Mouse (Mus musculus) heart, postnatal 0 days (tissue): Measurements from ENCODE around the gene Rasgef1b. TPM values are rescaled to one million over a fixed set of nuclear protein-coding genes. Genes with fewer than 3 reads are reported as not detected.
A peak's percentile ranks its signal among the peaks of the same experiment; 100 is the strongest.

ENCODE experiments used
- ATAC-seq: fragments of 200-750 bp; cut with Nextera tagmentation; 2 replicates; pipeline ENCODE4 v1.8.0; 2017; ENCODE audit warnings: low read depth, moderate number of reproducible peaks, moderate library complexity; ENCODE audit not compliant: insufficient read depth
- DNase-seq: peaks from one replicate; pipeline ENCODE4 v3.0.0-alpha.2; 2016; ENCODE audit warnings: low spot score
- H3K27ac ChIP-seq: fragments of 300-500 bp; sonication (generic); 2 replicates; pipeline ENCODE4 v1.5.1; 2014; ENCODE audit warnings: low read depth, mild to moderate bottlenecking
- H3K27me3 ChIP-seq: fragments of 300-500 bp; sonication (generic); 2 replicates; pipeline ENCODE4 v1.6.1; 2014; ENCODE audit warnings: low read length, mixed read lengths; ENCODE audit not compliant: control insufficient read depth, insufficient read depth
- H3K36me3 ChIP-seq: fragments of 300-500 bp; sonication (generic); replicated peaks from 2 replicates; pipeline ENCODE4 v1.6.1; 2014; ENCODE audit warnings: low read length, mixed read lengths; ENCODE audit not compliant: control insufficient read depth, insufficient read depth
- H3K4me1 ChIP-seq: fragments of 300-500 bp; sonication (generic); 2 replicates; pipeline ENCODE4 v1.6.1; 2014; ENCODE audit warnings: antibody characterized with exemption; ENCODE audit not compliant: control insufficient read depth, insufficient read depth
- H3K4me2 ChIP-seq: fragments of 300-500 bp; sonication (generic); 2 replicates; pipeline ENCODE4 v1.6.1; 2014; ENCODE audit warnings: low read depth, mild to moderate bottlenecking, low read length, moderate library complexity
- H3K4me3 ChIP-seq: fragments of 300-500 bp; sonication (generic); 2 replicates; pipeline ENCODE4 v1.5.1; 2014; ENCODE audit warnings: low read depth, low read length
- H3K9ac ChIP-seq: fragments of 300-500 bp; sonication (generic); replicated peaks from 2 replicates; pipeline ENCODE4 v1.6.1; 2014; ENCODE audit warnings: low read depth, low read length, mixed read lengths
- H3K9me3 ChIP-seq: fragments of 300-500 bp; sonication (generic); replicated peaks from 2 replicates; pipeline ENCODE4 v1.6.1; 2016; ENCODE audit warnings: low read length; ENCODE audit not compliant: control insufficient read depth
- CTCF ChIP-seq: IDR thresholded peaks from 2 replicates; pipeline ENCODE4 v1.5.1; 2016; ENCODE audit warnings: antibody characterized with exemption, control low read depth, low read depth
- EP300 ChIP-seq: IDR thresholded peaks from 2 replicates; pipeline ENCODE4 v1.6.1; 2016; ENCODE audit warnings: antibody characterized with exemption, low read depth
- WGBS: fragments of 180-500 bp; shearing (Covaris S2); extraction: QIAGEN DNeasy Blood & Tissue Kit; methylation state at CpG from one replicate; pipeline ENCODE4 v1.1.7; 2014; 5-methylcytosine and 5-hydroxymethylcytosine counted together
- polyA plus RNA-seq: library from polyadenylated mRNA; unstranded; fragments of >200 nt; fragmentation: Nextera tagmentation; extraction: Ambion mirVana; gene quantifications from 2 replicates; pipeline ENCODE4 v1.2.1, GENCODE M21; 2015
- total RNA-seq: library from RNA; depleted of rRNA; stranded (reverse); fragments of >200 nt; gene quantifications from 2 replicates; pipeline ENCODE4 v1.2.3, GENCODE M21; 2014; ENCODE audit warnings: low replicate concordance

Gene Rasgef1b
- total and polyA plus RNA-seq, 2 experiments from 2014 or later, result 19.0 to 29.8 TPM

GRCm38 (mm10) chr5:99525649-99526048, 203.2 kb downstream of the Rasgef1b start:
- Histone ChIP-seq H3K27me3 (no peaks in the 10 kb centered on the region), H3K27ac (no peak overlapping the region), H3K36me3 (no peaks in the 10 kb centered on the region), H3K4me3 (no peak overlapping the region), H3K4me1 (peaks cover 17% of the 10 kb centered on the region), H3K4me2 (no peak overlapping the region), H3K9ac (no peak overlapping the region), H3K9me3 (no peaks in the 10 kb centered on the region)
- DNase-seq (no peak), ATAC-seq (no peak)
- WGBS, result 52% methylated on average over 4 of the region's 4 CpGs
- TF ChIP-seq EP300, result no peak
- TF ChIP-seq CTCF, result no peak

DNA sequence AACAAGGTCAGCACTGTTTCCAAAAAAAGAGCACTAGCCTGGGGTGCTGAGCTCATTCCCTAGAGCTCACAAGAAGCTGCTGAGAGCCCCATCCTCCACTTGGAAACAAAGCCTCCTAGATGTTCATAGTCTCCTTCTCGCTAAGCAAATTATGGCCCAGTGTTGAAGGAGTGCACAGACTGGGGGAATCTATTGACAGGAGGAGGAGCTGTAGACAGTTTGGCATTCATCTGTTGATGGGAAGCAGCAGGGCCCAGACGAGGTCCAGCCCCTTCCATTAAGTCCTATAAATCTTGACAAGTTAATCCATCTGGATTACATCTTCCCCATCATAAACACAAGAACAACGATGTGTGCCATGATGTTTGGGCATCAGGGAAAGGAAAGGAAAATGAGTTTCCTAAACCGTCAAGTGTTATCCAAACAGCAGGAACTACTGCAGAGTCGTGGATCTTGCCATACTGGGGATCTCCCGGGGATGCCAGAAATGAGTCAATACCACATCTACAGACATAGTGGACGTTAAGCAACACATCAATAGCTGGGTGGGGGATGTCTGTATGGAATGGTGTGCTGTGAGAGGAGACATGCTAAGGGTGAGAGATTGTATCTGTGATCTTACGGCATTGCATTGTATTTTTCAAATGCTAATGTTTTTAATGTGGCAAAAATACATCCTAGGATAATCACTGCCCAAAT, 206.1 kb downstream of the Rasgef1b start:
- Histone ChIP-seq H3K36me3 (no peaks in the 10 kb centered on the region), H3K9me3 (no peaks in the 10 kb centered on the region), H3K9ac (no peak overlapping the region), H3K27me3 (no peaks in the 10 kb centered on the region), H3K4me2 (no peak overlapping the region), H3K4me3 (no peak overlapping the region), H3K27ac (0 out of 2 replicates have a peak overlapping the region, but pooled peaks have one; percentile 46), H3K4me1 (peaks cover 35% of the 10 kb centered on the region)
- WGBS, result 33% methylated on average over 8 of the region's 8 CpGs
- ATAC-seq (peak; percentile 14; the same call in 1 of the 2 replicates), DNase-seq (no peak)
- TF ChIP-seq CTCF, result no peak
- no peak for TF ChIP-seq EP300

DNA sequence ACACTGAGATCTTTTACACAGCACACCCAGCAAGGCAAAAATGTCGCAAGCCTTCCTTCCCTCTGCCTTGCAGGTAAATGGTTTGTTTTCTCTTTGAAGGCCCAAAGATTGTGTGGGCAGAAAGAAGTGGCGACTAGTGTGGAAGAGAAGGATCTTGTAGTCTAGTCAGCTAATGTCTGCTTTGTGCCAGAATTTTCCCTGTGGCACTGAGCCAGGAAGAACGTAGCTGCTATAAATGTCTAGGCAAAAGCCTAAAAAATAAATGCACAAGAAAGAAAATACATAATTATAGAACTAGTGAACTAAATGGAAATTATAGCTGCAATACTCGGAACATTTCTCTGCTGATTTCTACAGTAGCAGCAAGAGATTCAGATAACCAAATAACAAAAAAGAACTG, 207.5 kb downstream of the Rasgef1b start:
- 0 out of 2 replicates have a peak overlapping the region, but pooled peaks have one; percentile 30 for H3K27ac ChIP-seq
- DNase-seq, result no peak
- ATAC-seq, result no peak
- no peaks in the 10 kb centered on the region for H3K36me3 ChIP-seq
- H3K9me3 ChIP-seq, result no peaks in the 10 kb centered on the region
- TF ChIP-seq EP300 (no peak), CTCF (no peak)
- no peaks in the 10 kb centered on the region for H3K27me3 ChIP-seq
- H3K9ac ChIP-seq, result no peak overlapping the region
- peaks cover 35% of the 10 kb centered on the region for H3K4me1 ChIP-seq
- WGBS, result 49% methylated on average over 4 of the region's 4 CpGs
- H3K4me3 ChIP-seq, result no peak overlapping the region
- H3K4me2 ChIP-seq, result no peak overlapping the region

- no peak overlapping the region for H3K4me3 ChIP-seq
- no peak overlapping the region for H3K4me2 ChIP-seq
- DNase-seq, result no peak
- ATAC-seq, result no peak
- peaks cover 41% of the 10 kb centered on the region for H3K4me1 ChIP-seq
- H3K27me3 ChIP-seq, result no peaks in the 10 kb centered on the region
- H3K9me3 ChIP-seq, result no peaks in the 10 kb centered on the region
- TF ChIP-seq EP300 (no peak), CTCF (no peak)
- WGBS, result 84% methylated on average over 2 of the region's 2 CpGs
- H3K9ac ChIP-seq, result no peak overlapping the region
- H3K36me3 ChIP-seq, result no peaks in the 10 kb centered on the region
- no peak overlapping the region for H3K27ac ChIP-seq
Observed at GRCm38 (mm10) chr5:99519556-99519955, 209.3 kb downstream of the Rasgef1b start.

DNA sequence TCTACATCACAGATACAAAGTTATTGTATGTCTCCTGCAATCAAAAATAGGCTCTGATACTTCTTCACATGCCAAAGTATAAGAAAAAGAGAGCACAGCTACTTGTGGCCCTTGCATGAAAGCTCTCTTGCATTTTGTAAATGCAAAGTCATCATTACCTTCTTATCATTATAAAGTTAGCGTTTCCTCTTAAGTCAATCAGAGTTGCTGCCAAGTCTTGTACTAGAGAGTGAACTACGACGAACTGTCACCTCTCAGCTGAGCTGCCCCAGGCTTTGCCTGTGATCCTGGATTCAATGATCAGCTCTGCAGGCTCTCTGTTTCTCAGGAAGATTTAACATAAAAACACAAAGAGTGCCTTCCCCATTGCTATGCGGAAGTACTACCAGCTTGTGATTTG, 209.8 kb downstream of the Rasgef1b start:
- TF ChIP-seq CTCF, result no peak
- no peak for TF ChIP-seq EP300
- WGBS, result 20% methylated on average over 4 of the region's 4 CpGs
- no peak overlapping the region for H3K4me3 ChIP-seq
- no peaks in the 10 kb centered on the region for H3K27me3 ChIP-seq
- no peaks in the 10 kb centered on the region for H3K36me3 ChIP-seq
- peaks cover 41% of the 10 kb centered on the region for H3K4me1 ChIP-seq
- H3K27ac ChIP-seq, result no peak overlapping the region
- no peak overlapping the region for H3K9ac ChIP-seq
- no peak overlapping the region for H3K4me2 ChIP-seq
- no peaks in the 10 kb centered on the region for H3K9me3 ChIP-seq
- DNase-seq (peak; percentile 21), ATAC-seq (no peak)

- no peak overlapping the region for H3K4me2 ChIP-seq
- H3K9me3 ChIP-seq, result no peaks in the 10 kb centered on the region
- H3K27me3 ChIP-seq, result no peaks in the 10 kb centered on the region
- TF ChIP-seq EP300 (no peak), CTCF (no peak)
- no peak overlapping the region for H3K27ac ChIP-seq
- 57% methylated on average over 5 of the region's 5 CpGs for WGBS
- ATAC-seq (no peak), DNase-seq (no peak)
- peaks cover 25% of the 10 kb centered on the region for H3K4me1 ChIP-seq
- H3K9ac ChIP-seq, result no peak overlapping the region
- no peaks in the 10 kb centered on the region for H3K36me3 ChIP-seq
- H3K4me3 ChIP-seq, result no peak overlapping the region
Observed at GRCm38 (mm10) chr5:99516207-99516606, 212.7 kb downstream of the Rasgef1b start.
